Mouse (Mus musculus) stomach, adult 2 months (tissue): ENCODE measurements around the gene Slc29a3. TPM values are rescaled to one million over a fixed set of nuclear protein-coding genes. Genes with fewer than 3 reads are reported as not detected.

Source experiments
- polyA plus RNA-seq: library from polyadenylated mRNA; depleted of rRNA; stranded (reverse); fragments of >200 nt; gene quantifications from 2 replicates; pipeline ENCODE4 v1.2.3, GENCODE M21; 2012; rRNA removed

Slc29a3 gene
- 2.7 and 4.1 TPM in 2 replicates for polyA plus RNA-seq

GRCm38 (mm10) chr10:60752040-60753020, at the start of gene Slc29a3:
TSS of gene Slc29a3 (minus strand) at chr10:60752794.

GRCm38 (mm10) chr10:60696390-60696789, 56.2 kb downstream of the Slc29a3 start, which contains the start of gene Cdh23:
TSS of gene Cdh23 (minus strand) at chr10:60696490.

Other genes starting within 250 kb of the Slc29a3 start
- 0.01 and 0.19 TPM in 2 replicates for gene Cdh23, start 56.3 kb downstream of the Slc29a3 start, polyA plus RNA-seq
- gene Unc5b, start 78.8 kb upstream of the Slc29a3 start, polyA plus RNA-seq: 17.9 and 18.8 TPM in 2 replicates